Mouse (Mus musculus) 416B (cell line): ENCODE measurements at regions not wholly inside any gene's neighbourhood (a gene's known extent, or its start where the extent isn't known, plus 50 kb on each side); places are given as distances from the start of the nearest gene placed in this dataset.

ENCODE experiments used
- DNase-seq: peaks from one replicate; pipeline ENCODE4 v3.0.0; 2011; ENCODE audit warnings: low read depth

DNA sequence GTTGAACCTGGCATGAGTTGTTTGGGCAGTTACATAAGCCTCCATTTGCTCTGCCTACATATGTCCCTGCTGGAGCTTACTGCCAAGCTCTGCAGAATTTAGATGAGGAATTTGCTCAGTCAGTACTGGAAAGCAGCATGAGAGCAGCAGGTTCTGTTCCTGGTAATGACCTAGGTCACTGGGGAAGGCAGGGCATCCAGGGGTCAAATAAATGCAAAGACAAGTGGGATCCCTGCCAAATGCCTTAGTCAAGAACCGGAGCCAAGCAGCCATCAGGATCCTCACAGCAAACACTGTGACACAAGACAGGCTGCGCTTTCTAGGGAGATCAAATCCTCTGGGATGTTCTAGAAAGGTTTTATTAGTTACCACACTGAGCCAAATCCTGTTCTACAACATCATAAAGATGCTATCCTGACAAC lies 444.2 kb downstream of the Basp1 start:
- no peak for DNase-seq

GRCm38 (mm10) chr15:24968636-24969317 lies 444.8 kb downstream of the Basp1 start:
- no peak for DNase-seq

DNA sequence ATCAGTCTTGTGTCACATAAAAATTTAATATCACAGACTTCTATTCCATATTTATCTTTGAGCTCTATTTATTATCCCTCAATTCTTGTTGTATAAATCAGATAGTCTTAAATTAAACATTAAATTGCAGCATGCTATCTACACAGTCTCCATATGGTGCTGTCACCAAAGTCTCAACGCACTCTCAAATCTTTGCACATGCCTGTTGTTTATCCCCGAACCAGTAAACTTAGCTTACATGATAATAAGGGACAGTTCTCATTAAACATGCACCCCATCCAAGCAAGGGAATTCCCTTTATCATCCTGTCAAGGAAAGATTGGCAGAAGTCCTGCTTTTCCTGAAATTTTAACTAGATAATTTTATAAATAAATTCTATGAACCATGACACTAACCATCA lies 483.8 kb downstream of the Basp1 start:
- no peak for DNase-seq

DNA sequence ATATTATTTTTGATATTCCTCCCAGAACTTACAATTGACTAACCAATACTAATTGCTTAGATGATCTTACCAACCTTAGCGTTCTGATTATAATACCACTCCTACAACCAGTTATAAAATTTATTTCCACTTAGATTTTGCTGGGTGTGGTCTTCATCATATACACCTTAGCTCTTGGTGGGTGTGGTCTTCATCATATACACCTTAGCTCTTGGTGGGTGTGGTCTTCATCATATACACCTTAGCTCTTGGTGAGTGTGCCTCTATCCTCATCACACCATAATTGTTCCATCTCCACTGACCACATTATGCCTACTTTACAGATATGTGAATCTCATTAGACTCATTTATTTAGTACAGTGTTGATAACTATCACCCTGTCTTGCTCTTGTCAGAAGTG lies 501.7 kb downstream of the Basp1 start:
- no peak for DNase-seq

- DNase-seq, result no peak
Observed at GRCm38 (mm10) chr15:24911466-24911865, 502.1 kb downstream of the Basp1 start.

DNA sequence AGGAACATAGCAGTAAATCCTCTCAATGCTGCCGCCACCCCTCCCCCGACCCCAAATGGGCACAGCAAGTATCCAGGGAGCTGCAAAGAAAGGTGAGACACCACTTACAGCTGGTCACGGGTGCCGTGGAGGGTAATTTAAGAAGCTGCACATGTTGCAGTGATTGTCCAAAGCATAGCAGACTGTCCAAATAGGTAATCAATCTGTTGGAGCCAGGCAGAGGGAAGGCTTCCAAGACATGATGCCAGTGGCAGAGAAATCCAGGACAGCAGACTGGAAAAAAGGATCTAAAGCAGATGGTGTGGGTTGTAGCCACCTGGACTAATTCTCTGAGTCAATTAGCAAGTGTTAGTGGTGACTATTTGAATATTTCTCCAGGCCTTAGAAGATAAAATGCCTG lies 506.6 kb downstream of the Basp1 start:
- no peak for DNase-seq

DNA sequence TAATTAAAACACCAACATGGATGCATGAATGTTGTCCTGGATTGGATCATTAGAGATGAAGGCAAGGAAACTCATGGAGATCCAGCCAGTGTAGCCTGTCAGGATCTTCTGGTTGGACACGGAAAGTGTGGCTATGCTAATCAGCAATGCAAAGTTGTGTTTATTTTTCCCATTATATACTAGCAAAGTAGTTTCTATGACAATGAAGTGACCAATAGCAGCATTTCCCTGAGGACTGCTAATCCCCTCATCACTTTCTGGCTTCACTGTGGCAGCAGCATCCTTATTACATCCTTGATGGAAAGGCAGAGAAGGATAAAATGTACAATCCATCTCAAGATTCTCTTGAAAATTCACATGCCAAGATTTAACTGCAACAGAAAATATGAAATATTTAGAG lies 534.7 kb downstream of the Basp1 start:
- DNase-seq, result no peak

DNA sequence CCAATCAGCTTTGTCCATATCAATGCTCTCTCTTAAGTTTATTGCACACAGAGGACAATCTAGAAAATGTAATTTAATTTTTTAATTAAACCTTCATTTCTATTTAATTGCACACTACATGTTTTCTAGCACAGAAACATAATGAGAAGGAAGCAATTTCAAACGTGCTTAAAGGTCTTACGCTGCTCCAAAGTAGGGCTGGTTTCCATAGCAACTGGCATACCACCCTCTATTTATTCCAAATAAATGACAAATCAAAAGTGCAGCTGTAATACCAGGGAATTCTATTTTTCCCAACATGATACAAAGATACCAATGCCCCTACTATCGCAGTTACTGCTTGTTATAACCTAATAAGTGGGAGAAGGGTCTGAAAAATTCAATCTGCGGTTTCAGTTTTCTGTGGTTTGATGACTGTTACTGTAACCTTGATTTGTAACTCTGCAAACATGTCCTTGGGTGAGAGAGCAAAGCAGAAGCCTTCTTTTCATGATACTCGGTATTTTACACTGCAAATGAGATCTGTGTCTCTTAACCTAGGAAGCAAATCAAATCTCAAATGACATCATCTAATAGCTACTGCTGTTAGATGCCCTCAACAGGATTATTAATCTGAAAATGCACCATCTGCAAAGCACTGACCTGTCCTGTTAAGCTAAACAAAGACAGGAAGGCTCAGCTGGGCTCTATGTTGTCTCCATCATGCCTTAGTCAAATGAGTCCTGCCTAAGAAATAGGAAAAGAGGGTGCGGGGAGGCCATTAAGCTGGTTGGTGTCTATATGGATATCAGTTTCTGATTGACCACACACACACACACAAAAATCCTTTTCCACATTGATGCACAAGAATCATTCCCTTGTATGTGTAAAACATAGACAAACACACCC lies 535.6 kb downstream of the Basp1 start:
- no peak for DNase-seq

GRCm38 (mm10) chr15:24876157-24876731 lies 537.3 kb downstream of the Basp1 start:
- no peak for DNase-seq

DNA sequence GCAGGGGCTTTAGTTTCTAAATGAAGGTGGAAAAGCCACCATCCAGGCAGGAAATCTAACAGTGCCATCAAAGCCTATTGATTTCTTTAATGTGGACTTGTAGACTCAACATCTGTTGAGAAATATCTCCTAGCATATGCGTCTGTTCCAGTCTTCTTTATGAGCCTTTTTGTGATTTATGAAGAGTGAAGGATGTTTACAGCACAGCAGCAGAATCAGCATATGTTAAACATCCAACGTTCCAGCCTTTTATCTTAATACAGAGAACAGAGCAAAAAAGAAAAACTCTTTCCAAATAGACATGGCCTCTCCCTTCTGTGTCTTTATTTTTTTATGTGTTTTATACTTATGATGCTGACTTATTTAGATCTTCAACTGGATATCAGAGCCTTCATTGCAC lies 573.3 kb downstream of the Basp1 start:
- no peak for DNase-seq

- no peak for DNase-seq
Observed at GRCm38 (mm10) chr15:24838390-24838789, 575.2 kb downstream of the Basp1 start.

- no peak for DNase-seq
Observed at GRCm38 (mm10) chr15:24827881-24828280, 585.7 kb downstream of the Basp1 start.

DNA sequence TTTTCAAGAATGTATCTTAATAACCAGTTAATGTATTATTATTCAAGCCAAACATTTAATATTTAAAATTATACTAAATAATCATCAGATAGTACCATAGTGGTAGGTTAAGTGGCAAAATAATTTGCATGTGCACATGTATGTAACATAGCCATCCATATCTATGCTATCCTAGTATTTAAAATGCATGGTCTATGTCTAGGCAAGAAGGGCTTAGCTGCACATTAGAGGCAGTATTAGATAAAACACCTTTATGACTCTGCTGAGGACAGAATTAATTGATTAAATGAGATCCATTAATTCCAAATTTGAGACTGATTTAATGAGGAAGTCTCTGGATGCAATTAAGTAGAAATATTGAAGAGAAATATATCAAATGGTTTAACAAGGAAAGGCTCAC lies 586.3 kb downstream of the Basp1 start:
- DNase-seq, result no peak

DNA sequence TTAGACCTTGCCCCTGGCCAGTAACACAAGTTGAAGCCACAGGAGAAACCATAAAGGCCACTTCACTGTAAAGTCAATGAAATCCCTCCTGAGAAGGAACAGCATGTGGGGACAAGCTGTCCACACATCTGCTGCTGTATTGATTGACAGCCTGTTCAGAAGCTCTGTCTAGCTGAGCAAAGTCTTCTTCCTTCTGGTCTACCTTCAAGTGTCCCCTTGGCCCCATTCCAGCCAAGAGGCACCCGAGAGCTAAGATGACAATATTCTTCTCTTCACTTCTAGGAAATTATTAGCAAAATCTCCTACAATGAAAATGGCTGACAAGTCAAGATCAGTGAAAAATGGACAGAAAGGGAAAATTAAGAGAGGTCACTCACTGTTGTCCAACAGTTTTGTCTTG lies 616.7 kb downstream of the Basp1 start:
- DNase-seq, result no peak

GRCm38 (mm10) chr15:24793381-24793780 lies 620.2 kb downstream of the Basp1 start:
- no peak for DNase-seq

- no peak for DNase-seq
Observed at GRCm38 (mm10) chr15:24786336-24786735, 627.2 kb downstream of the Basp1 start.

DNA sequence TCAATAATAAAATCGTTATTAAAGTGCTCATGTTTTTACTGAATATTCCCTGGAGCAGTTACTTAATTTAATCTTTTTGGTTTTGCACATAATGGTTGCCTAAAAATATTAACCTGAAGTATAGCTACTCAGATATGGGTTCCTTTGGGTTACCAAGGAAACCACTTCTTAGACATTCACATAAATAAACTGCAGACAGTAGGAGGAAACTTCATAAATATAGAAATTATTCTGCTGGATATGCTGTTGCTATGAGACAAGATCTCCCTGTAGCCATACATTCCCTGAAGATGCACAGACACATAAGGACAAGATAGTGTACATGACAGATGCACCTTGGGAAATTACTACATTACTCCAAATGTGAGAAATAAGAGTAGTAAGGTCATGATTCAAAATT lies 635.3 kb downstream of the Basp1 start:
- DNase-seq, result no peak

DNA sequence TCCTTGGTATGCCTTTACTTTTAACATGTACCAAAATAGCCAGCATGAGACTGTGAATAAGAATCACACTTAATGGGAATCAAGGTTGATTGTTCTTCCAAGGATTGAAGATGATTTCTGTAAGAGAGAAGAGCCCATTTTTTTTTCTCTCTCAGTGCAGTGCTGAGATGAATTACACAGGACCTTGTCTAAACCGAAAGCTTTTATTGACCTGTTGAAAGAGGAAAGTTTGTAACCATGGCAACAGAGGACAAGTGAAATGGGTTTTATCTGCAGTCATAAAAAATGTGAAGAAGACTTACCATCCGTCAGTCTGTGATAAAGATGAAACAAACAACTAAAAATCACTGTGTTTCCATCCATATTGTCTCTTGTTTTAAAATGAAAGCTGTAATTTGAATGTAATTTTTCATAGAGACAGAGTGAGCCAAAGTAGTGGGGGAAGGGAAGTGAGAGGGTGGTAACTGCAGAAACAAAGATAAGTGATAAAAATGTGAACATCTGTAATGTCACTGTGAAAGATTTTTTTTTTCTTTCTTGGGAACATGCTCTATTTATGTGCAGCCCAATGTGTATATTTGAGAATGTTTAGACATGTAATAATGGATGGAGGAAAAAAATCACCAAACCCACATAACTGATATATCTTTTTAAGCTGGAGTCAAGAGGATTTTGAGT lies 661.9 kb downstream of the Basp1 start:
- DNase-seq, result no peak

- no peak for DNase-seq
Observed at GRCm38 (mm10) chr15:24743240-24743639, 670.3 kb downstream of the Basp1 start.

GRCm38 (mm10) chr15:24725170-24725569 lies 688.4 kb downstream of the Basp1 start:
- no peak for DNase-seq

DNA sequence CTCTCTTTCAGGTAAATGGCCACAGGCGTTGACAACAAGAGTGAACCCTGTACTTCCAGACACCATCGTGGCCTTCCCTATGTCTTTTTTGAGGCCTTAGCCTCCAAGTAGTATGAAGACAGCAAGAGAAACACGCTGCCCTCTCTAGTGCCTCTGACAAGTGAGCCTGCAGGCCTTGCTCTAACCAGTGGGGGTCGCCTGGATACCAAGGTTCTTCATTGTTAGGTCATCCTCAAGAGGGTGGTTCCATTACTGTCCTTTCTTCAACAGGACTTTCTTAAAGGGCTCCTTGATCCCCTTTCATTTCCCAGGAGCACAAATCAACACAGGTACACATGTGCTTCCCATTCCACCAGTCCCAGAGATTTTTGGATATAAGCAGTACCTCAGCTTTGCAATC lies 688.9 kb downstream of the Basp1 start:
- DNase-seq, result peak; percentile 62

GRCm38 (mm10) chr15:24720346-24720745 lies 693.2 kb downstream of the Basp1 start:
- no peak for DNase-seq

DNA sequence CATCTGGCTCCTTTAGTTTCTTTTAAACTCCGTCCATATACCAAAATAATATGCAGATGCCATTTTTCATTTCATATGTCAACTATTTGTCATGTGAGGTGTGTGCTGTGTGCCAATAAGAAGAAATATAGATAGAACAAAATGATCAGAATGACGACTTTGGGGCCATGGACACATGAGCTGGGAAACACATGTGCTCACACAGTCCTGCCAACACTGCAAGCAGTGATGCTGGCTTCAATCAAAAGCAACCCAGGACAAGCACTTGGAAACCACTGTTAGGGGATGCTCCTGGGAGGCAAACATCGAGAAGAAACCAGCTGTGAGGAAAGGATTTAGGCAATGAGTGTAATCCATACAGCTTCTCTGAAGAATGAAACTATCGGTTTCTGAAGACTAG lies 731.4 kb downstream of the Basp1 start:
- DNase-seq, result no peak
